Mouse (Mus musculus) heart, adult 11 months (tissue): ENCODE measurements at regions not wholly inside any gene's neighbourhood (a gene's known extent, or its start where the extent isn't known, plus 50 kb on each side); places are given as distances from the start of the nearest gene placed in this dataset.

Experiments used
- DNase-seq: peaks from one replicate; pipeline ENCODE4 v3.0.0; 2022

DNA sequence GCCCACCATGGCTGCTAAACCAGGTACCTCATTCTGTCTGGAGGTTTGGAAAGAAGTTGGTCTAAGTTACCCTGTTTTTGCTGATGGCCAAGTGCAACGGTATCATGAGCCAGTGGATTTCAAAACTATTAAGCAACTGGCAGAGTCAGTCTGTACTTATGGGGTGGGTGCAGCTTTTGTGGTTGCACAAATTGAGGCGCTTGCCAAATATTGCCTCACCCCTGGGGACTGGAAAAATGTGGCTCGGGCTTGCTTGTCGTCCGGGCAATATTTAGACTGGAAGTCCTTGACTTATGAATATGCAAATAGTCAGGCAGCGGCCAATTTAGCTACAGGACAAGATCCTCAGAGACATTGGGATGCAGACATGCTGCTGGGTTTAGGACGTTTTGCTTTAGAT, 110.2 kb downstream of the Olfr164 start:
- peak; percentile 86 for DNase-seq

DNA sequence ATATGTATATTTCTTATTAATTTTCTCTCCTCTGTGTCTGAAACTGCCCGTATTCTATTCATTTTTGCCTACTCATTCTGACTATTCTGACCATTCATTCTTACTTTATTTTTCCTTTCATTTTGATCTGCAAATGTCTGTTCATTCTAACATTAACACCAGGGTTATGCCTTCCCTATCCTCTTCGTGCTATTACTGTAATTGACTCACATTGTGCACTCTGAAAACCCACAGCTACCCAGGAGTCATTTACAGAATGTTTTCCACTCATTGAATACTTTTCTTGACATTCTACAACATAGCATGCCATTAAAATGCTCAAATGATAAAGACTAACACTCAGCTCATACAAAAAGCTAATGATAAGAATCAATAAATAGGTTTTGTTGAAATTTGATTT, 112.9 kb downstream of the Olfr164 start:
- no peak for DNase-seq

DNA sequence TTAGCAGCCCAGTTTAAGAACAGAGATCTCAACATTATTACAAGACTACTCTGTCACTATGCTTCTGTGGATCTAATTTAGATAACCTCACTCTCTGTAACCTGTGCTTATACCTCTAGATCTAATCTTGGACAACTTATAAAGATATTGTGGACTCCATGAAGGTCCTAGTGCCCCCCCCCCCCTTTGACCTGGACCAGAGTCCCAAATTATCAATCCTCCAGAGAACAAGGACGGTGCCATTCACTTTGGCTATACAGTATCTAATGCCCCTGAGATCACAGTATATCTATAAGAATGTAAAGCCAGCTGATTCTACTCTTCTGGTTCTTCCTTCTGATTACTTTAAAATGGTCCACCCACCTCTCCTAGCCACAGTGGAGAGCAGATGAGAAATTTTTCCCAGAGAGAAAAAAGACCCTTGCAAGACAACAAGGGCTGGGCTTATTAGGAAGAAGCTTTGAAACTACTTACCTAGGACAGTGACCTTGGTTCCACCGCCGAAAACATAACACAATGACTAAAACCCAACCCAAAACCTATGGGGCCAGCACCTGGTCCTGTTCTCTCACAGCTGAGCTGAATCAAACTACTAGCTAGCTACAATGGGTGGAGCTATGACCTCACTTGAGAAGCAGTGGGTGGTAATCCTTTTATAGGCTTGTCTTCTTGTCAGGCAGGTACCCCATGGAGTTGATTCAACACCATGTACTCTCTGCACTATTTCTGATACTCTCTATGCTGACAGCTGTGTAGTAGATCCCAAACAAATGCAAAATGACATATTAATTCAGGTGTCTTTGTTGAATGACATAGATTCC, 113.9 kb downstream of the Olfr164 start:
- DNase-seq, result peak; percentile 81

DNA sequence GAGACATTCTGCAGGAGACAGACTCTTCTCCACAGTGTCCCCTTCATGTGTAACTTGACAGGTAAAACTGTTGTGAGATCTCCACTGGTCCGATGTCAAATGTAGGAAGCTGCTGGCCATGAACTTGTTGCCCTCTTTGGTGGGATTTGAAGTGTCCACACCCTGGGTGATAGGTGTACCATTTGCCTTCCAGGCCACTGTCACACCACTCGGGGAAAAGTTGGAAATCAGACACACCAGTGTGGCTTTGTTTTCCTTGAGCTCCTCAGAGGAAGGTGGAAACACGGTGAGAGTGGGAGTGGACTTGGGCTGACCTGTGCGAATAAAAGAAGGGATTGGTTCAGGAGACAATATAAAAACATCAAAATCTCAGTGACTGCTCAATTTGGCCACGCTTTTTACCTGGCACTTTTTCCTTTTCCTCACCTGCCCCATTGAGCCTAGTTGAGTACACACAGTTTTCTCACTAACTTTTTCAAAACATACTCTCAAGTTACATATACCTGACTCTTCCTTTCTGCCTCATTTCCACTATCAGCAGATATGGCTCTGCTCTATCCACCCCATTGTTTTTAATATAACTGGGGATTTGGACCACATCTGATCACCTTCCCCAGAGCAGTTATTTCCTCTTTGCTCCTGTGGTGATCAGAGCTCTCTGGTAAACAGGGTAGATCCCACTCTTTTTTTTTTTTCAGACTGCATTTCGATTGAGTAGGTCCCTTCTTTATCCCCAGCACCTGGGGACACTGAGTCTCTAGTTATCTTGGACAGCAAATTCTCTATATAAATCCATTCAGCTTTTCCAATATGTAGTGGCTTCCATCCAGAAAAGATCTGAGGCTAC, 115.1 kb downstream of the Olfr164 start:
- peak; percentile 80 for DNase-seq

DNA sequence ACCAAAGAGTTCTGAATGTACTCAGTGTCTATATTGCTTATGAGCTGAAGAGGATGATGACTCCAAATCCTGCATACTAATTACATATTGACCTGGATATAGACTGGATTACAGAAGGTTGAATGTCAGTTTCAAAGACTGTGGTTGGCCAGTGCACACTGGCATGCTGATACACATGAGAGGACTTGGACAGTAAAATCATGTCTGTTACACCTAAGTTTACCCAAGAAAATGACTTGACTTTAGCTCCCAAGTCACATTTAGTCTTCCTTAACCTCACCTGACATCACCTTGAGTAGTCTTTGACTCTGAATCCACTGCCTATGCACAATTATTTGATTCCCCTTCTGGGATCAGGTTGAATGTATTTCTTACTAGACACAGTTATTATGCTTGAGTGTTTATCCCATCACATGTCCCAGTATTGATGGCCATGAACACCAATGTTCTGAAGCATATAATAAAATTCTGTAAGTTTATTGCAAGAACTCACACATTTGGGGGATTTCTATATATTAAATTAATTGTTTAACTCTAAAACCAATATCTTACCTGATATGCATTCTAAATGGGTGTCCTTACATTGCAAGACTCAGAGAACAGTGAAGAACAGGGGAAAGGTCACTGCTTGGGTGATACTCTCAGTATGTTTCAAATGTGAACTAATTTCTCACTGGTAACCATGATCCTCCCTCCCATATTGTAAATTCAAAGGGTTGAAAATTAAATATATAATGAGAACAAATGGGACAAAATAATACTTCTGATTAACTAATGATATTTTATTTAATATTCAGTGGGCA, 116.0 kb downstream of the Olfr164 start:
- DNase-seq, result no peak

DNA sequence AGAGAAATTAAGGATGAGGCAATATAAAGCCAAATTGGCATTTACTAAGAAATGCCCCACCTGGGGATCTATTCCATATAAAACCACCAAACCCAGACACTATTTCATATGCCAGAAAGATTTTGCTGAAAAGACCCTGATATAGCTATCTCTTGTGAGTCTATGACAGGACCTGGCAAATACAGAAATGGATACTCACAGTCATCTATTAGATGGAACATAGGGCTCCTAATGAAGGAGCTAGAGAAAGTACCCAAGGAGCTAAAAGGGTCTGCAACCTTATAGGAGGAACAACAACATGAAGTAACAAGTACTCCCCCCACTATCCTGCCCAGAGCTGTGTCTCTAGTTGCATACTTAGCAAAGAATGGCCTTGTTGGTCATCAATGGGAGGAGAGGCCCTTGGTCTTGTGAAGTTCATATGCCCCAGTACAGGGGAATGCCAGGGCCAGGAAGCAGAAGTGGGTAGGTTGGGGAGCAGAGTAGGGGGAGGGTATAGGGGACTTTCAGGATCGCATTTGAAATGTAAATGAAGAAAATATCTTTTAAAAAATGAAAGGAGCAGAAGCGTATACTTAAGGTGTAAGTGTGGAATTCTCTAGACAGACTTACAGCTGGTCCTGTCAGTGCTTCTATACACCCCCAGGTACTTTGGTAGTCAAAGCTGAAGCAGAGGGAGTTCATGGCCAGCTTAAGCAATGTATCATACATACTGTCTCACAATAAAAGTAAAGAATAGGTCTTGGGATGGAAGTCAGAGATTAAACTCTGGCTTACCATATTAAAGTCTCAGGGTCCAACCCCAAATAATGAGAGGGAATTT, 128.2 kb downstream of the Olfr164 start:
- no peak for DNase-seq

DNA sequence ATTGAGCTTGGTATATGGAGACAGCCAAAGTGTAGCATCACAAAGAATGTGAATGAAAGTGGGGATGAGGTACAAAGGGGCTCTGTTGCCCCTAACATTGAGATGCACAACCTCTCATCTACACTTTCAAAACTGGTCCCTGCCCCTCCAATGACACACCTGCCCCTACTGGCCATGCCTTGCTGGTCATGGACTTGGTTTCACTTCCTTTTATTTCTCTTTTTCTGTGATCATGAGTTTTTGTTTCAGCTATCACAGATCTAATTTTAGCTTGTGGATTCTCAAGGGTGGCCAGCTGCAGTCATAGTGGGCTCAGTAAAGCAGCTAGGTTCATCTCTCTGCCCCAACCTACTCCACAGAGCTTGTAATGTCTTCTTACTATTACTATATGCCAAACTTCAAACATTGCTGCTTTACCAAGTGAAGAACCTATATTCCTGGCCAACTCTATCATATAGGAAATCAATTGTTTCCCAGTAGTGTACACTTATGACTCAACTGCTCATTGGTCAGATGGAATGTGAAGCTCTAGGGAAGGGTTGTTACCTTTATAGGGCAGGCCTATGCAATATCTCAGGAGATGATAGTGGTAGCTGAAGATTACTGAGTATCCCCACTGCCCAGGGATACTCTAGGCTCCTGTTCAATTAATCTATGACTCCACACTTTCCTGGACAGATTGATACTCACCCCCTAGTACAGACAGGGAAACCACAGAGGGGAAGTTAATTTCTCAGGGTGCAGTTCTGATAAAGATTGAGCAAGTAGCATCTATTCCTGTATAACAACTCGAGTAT, 134.5 kb downstream of the Olfr164 start:
- no peak for DNase-seq

DNA sequence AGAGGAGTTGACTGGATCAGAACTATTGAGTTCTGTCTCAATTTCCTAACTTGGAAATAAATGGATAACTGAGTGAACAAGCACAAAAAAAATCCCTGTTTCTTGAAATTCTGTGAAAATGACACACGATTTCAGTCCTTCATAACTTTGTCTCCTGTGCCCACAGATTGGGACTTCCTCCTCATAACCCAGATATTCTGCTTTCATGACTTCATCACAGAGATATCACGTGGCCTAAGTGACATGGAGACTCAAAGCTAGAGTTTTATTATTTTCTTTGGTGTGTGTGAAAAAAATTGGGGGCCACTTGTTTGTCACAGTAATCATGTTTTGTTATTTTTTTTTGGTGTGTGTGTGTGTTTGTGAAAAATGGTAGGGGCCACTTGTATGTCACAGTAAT, 160.8 kb downstream of the Olfr164 start:
- no peak for DNase-seq

DNA sequence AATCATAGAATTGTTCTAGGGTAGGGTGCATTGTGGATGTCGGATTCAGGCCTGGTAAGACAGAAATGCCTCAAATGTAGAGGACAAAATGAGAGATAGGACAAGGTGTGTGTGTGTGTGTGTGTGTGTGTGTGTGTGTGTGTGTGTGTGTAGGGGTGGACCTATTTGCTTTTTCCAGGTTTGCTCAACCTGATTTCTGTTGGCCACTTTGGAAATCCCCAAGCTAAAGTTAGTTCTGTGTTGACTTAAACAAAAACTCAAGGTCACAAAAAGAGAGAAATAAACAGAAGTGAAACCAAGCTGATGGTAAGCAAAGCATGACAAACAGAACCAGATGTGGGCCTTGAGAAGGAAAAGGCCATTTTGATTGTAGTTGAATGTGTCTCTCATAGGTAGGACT, 161.4 kb downstream of the Olfr164 start:
- DNase-seq, result peak; percentile 22

DNA sequence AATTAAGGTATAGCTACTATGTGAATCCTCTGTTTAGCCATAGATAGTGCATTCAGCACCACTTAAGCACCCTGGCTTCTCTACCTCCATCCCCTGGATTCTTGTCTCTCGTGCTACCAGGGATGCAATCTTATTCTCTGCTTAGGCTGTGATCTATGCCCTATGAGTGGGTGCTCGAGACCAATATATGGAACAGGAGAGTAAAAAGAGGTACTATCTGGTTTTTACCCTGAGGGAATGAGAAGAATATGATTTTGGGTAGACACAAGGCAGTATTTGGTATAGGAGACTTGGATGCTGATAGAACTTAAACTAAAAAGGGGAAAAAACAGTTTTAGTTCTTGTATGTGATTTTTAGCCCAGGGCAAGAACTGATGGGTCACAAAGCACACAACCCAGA, 162.8 kb downstream of the Olfr164 start:
- DNase-seq, result no peak

DNA sequence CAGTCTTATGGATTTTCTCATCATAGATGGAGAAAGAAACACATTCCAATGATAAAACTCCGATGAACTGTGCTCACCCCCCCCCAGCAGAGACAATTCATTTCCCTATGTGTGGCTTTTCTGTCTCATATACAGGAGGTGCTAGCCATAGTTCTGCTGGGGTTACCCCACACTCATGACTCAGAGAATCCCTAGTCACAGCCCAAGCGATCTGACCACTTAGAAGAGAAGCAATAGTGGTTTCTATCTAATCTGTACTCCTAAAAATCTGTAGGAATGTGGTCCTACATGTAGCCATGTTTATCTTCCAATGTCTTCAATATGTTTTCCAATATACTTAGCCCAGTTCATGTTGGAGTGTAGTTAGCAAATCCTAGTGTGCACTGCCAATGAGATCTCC, 163.3 kb downstream of the Olfr164 start:
- no peak for DNase-seq

DNA sequence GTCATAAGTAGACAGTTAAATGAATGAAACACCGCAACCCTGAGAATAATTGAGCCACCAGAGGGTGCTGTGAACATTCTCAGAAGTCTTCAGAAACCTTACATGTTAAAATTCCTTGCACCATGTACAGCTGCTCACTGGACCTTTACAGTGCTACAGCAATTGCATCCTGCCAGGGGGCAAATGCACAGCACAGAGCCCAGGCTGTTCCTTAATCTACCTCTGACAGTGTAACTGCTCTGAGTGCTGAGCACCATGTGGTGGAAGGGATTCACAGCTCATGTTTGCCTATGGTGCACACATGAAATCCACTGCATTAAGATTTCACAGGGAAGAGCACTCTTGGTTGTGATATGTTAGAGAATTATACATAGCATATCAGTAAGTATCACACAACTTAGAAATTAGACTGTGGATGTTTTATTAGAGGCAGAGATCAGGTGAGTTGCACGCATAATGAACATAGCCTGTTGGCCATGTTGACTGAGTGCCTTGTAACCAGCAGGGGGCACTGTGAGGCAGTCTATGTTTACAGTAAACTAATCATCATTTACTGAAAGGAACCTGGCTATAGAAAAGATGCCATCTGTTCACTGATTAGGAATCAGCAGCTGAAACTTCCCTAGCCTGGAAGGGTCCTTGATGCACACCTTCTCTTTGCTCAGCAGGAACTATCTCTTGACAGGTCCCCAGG, 167.4 kb downstream of the Olfr164 start:
- no peak for DNase-seq
